Mouse (Mus musculus): ENCODE measurements around the gene Klf16. TPM values are rescaled to one million over a fixed set of nuclear protein-coding genes. Genes with fewer than 3 reads are reported as not detected.

Klf16 gene
- polyA plus RNA-seq, 1 experiment = not detected

DNA sequence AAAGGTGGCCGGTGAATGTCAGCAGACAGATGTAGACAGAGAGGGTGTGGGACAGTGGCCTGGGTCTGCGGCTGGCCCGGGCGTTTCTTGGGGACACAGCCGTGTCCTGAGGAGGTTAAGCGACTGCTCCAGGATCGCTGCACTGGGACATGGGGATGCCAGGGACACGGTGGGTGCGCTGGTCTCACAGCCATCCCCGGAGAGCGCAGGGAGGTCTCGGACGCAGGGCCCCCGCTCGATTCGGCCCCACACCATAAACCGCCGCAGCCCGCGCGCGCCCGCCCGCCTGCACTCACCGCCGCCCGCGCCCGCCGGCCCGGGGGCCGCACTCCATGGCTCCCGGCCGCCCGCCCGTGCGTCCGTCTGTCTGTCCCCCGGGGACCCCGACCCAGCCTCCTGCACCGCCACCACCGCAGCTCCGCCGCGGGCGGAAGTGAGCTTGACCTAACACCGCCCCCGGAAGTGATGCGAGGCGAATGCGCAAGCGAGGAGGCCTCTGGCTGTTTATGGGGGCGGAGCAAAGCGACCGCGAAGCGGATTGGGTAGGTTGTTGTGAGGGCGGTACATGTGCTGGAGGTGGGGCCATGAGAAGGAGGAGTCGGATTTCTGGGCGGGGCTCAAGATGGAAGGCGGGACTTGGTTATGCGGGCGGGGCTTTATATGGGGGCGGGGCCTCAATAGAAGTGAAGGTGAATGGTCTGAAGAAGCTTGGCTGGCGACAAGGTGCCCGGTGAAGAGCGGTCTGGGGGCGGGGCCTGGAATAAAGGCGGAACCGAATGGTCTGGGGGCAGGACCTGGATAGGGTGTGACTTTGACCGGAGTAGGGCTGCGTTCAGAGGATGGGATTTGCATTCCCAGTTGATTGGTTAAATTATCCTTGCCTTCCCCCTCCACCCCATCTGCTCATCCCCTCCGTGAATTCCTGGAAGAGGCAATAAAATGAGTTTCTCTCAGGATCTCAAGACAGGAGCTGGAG is 13.0 kb upstream of the Klf16 start, which contains the start of gene Abhd17a:
TSS of gene Abhd17a (minus strand) at position 463 of the 976 bp plus-strand sequence.
- H3K4me1 ChIP-seq (ENCODE audit: control insufficient read depth, insufficient read depth, low read length) = peaks cover 33% of the 10 kb centered on the region
- H3K27ac ChIP-seq (ENCODE audit: insufficient read depth, low read depth, low read length) = no peak within 1 kb of the TSS
- peak; percentile 79 for TF ChIP-seq POLR2A (IDR thresholded peaks at IDR 0.05; ENCODE audit: insufficient read depth, low read depth, low read length)
- TF ChIP-seq CTCF (IDR thresholded peaks at IDR 0.05; ENCODE audit: insufficient read depth, low read depth, low read length) = no peak
- under 1% methylated on average over 69 of the region's 73 CpGs for WGBS
- H3K4me3 ChIP-seq (ENCODE audit: insufficient read depth, low read depth, low read length) = peak within 1 kb of the TSS; percentile 67

DNA sequence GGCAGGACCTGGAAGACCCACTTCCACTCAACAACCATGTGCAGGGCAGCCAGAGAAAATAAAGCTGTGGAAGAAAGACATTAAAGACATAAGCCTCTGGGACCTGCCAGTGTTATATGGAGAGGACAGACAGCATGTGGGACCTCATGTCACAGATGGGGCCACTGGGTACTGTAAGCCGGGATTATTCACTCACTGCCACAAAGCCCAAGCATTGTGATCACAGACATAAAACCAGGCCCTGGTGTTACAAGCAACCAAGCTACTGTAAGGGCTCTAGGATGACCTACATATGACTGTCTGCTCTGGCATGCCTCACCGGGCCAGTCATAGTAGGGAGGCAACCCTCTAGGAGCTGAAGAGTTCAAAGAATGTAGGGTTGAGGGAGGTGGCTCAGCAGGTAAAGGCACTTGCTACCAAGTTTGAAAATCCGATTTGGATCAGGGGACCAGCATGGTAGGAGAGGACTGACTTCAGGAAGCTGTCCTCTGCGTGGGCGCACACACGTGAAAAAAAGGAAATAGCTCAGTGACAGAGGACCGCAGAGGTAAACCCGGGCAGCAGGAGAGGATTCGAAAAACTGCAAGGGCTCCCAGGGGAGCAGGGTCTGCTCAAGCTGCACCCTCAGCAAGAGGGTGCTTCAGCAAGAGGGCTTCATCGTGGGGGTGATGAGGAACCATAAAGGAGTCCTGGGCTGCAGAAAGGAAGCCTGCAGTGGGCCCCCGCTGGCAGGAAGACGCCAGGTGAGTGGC is 12.2 kb upstream of the Klf16 start:
- TF ChIP-seq CTCF (IDR thresholded peaks at IDR 0.05; ENCODE audit: insufficient read depth, low read depth, low read length) (no peak), POLR2A (IDR thresholded peaks at IDR 0.05; ENCODE audit: insufficient read depth, low read depth, low read length) (no peak)
- no peak overlapping the region for H3K27ac ChIP-seq (ENCODE audit: insufficient read depth, low read depth, low read length)
- peak overlapping the region; percentile 67 for H3K4me3 ChIP-seq (ENCODE audit: insufficient read depth, low read depth, low read length)
- H3K4me1 ChIP-seq (ENCODE audit: control insufficient read depth, insufficient read depth, low read length) = peaks cover 42% of the 10 kb centered on the region
- 7% methylated on average over 12 of the region's 12 CpGs for WGBS

DNA sequence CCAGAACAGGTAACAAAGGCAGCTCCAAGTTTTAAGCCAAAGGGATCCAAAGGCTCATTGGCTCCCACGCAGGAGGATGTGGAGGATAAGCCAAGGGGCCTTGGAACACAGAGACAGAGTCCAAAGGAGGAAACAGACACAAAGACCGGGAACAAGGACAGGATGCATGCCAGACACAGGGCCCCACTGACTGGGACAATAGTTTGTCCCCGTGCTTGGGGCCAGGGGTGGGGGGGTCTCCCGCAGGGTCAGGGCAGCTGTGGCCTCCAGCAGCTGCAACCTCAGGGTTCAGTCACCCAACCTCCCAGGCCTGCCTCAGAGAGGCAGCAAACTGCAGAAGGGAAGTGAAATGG is 10.2 kb upstream of the Klf16 start:
- WGBS = 23% methylated on average over 4 of the region's 4 CpGs
- peaks cover 53% of the 10 kb centered on the region for H3K4me1 ChIP-seq (ENCODE audit: control insufficient read depth, insufficient read depth, low read length)
- no peak overlapping the region for H3K4me3 ChIP-seq (ENCODE audit: insufficient read depth, low read depth, low read length)
- no peak for TF ChIP-seq POLR2A (IDR thresholded peaks at IDR 0.05; ENCODE audit: insufficient read depth, low read depth, low read length)
- no peak for TF ChIP-seq CTCF (IDR thresholded peaks at IDR 0.05; ENCODE audit: insufficient read depth, low read depth, low read length)
- H3K27ac ChIP-seq (ENCODE audit: insufficient read depth, low read depth, low read length) = no peak overlapping the region; the same call in 1 of the 2 replicates

DNA sequence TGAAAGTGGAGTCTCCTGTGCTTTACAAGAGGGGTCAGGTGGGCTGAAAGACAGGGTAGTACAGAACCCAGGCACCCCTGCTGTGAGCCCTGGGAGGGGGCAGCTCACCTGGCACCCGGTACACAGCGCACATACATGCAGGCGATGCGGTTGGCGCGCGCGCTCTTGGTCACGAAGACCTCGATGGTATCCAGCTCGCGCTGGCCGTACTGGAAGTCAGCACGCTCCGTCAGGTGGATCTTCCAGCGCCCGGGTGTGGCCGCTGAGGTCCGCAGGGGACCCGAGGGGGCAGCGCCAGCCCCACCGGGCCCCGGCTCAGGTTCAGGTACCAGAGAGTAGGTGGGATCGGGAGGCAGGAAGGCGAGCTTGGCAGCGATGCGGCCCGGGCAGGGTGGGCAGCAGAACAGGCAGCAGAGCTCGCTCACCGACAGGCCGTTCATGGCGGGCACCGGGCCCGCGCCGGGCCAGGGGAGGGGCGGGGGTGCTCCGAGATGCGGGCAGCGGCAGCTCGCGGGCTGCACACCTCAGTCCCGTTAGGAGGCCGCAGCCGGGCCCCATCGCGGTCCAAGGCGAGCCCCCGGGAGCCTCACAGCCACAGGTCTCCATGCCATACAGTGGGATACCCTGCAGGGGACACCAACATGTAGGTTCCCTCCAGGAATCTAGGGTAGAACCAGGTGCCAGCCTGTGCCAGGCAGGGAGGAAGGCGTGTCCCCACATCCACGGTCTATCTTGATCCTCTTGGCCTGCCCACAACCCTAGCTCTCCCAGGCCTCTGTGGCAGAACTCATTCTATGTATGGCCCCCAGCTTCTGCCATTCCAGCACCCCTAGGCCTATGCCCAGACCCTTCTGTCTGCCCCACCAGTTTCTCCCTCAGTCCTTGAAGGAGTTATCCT is 9.5 kb upstream of the Klf16 start:
- H3K27ac ChIP-seq (ENCODE audit: insufficient read depth, low read depth, low read length) = no peak overlapping the region; the same call in 1 of the 2 replicates

DNA sequence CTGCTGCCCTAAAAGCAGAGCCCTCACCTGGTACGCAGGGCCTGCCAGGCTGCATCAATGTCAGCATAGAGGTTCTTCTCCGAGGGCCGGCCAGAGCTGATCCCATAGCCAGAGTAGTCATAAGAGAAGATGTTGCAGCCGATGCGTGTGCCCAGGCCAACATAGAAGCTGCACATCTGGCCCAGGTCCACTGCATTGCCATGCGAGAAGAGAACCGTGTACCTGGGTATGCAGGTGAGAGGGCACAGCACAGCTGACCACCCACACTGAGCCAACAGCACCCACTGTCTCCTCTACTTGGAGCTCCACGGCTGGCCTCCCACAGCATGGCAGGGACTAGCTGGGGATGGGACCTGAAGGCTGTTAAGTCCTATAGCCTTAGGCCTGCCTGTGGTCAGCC is 8.5 kb upstream of the Klf16 start:
- WGBS = 92% methylated on average over 8 of the region's 8 CpGs
- TF ChIP-seq CTCF (IDR thresholded peaks at IDR 0.05; ENCODE audit: insufficient read depth, low read depth, low read length) = no peak
- H3K4me1 ChIP-seq (ENCODE audit: control insufficient read depth, insufficient read depth, low read length) = peaks cover 53% of the 10 kb centered on the region
- H3K4me3 ChIP-seq (ENCODE audit: insufficient read depth, low read depth, low read length) = no peak overlapping the region
- H3K27ac ChIP-seq (ENCODE audit: insufficient read depth, low read depth, low read length) = no peak overlapping the region

More for the DNA sequence above, 9.5 kb upstream of the Klf16 start:
- H3K4me3 ChIP-seq (ENCODE audit: insufficient read depth, low read depth, low read length) = no peak overlapping the region
- peaks cover 53% of the 10 kb centered on the region for H3K4me1 ChIP-seq (ENCODE audit: control insufficient read depth, insufficient read depth, low read length)
- TF ChIP-seq CTCF (IDR thresholded peaks at IDR 0.05; ENCODE audit: insufficient read depth, low read depth, low read length) (no peak), POLR2A (IDR thresholded peaks at IDR 0.05; ENCODE audit: insufficient read depth, low read depth, low read length) (no peak)
- 92% methylated on average over 43 of the region's 51 CpGs for WGBS

DNA sequence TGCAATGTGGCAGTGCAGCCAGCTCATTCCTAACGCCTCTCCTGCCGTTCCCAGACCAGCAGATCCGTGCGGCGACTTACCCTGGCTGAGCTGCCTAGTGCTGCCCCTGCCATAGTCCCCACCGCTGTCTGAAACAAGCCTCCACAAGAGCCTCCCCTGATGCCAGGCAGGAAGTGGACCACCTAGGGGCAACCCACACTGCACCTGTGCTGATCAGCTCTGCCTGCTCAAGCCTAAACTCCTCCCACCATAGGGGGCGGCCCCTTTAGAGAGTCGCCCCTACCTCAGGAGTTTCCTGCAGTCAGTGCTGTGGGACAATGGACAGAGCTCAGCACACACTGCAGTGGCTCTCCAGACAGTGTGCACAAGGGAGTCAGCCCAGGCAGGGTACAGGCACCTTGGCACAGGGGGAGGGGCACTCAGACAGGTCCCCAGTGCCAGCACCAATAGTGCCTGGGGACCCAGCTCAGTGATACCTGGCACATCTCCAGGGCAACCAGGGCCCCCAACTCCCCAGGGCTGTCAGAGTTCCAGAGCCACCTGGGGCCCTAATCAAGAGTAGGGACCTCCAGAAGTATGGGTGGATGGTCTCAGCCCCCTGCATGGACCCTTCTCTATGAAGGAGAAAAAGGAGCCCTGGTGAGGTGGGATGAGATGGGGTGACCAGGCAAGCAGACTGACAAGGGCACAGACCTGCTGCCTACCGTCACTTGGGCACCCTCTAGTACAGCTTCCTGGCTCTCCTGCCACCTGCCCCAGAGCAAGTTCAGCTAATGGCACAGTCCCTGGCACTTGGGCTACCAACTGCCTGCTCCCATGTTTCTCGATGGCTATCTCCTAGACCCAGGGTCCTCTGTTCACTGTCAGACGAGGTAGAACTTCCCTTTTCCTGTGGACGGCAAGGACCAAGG is 7.8 kb upstream of the Klf16 start:
- no peak for TF ChIP-seq CTCF (IDR thresholded peaks at IDR 0.05; ENCODE audit: insufficient read depth, low read depth, low read length)
- no peak for TF ChIP-seq POLR2A (IDR thresholded peaks at IDR 0.05; ENCODE audit: insufficient read depth, low read depth, low read length)
- no peak overlapping the region for H3K27ac ChIP-seq (ENCODE audit: insufficient read depth, low read depth, low read length)
- peaks cover 50% of the 10 kb centered on the region for H3K4me1 ChIP-seq (ENCODE audit: control insufficient read depth, insufficient read depth, low read length)
- 65% methylated on average over 12 of the region's 12 CpGs for WGBS
- no peak overlapping the region for H3K4me3 ChIP-seq (ENCODE audit: insufficient read depth, low read depth, low read length)

DNA sequence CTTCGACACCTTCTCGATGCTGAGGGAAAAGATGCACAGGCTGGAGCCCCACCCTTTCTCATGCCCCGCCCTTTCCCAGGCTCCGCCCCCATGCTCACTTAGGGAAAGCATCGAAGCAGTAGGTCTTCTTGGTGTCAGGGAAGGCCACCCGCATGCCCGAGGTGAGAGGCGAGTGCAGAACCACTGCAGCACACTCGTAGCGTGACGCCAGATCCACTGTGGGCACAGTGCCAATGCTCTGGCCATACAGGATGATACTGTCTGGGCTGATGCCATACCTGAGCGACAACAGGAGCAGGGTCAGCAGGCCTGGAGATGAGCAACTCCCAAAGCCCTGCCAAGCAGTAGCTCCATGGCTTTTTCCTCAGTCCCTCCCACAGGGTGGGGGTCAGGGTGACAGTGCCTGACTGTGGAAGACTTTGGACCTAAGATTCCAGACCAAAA is 6.9 kb upstream of the Klf16 start:
- 59% methylated on average over 12 of the region's 12 CpGs for WGBS
- TF ChIP-seq POLR2A (IDR thresholded peaks at IDR 0.05; ENCODE audit: insufficient read depth, low read depth, low read length) (no peak), CTCF (IDR thresholded peaks at IDR 0.05; ENCODE audit: insufficient read depth, low read depth, low read length) (no peak)
- Histone ChIP-seq H3K4me3 (ENCODE audit: insufficient read depth, low read depth, low read length) (no peak overlapping the region), H3K27ac (ENCODE audit: insufficient read depth, low read depth, low read length) (no peak overlapping the region), H3K4me1 (ENCODE audit: control insufficient read depth, insufficient read depth, low read length) (peaks cover 46% of the 10 kb centered on the region)
